Mouse (Mus musculus): ENCODE data around the gene Ptcra. TPM values are rescaled to one million over a fixed set of nuclear protein-coding genes. Genes with fewer than 3 reads are reported as not detected.

Ptcra gene
- total RNA-seq, 2 experiments from 2014 or later: 0.28 TPM; not detected in 1

- DNase-seq (ENCODE audit: low spot score in 2 of 2): no peak
Observed at GRCm38 (mm10) chr17:46772038-46772403, 8.5 kb upstream of the Ptcra start.

- no peak for DNase-seq (ENCODE audit: low spot score in 2 of 2)
Observed at GRCm38 (mm10) chr17:46771616-46772015, 8.1 kb upstream of the Ptcra start.

GRCm38 (mm10) chr17:46771025-46771424, 7.5 kb upstream of the Ptcra start:
- DNase-seq (ENCODE audit: low spot score in 2 of 2): no peak

GRCm38 (mm10) chr17:46770546-46770945, 7.0 kb upstream of the Ptcra start:
- DNase-seq (ENCODE audit: low spot score in 2 of 2): no peak

GRCm38 (mm10) chr17:46767868-46768267, 4.4 kb upstream of the Ptcra start:
- DNase-seq (ENCODE audit: low spot score in 2 of 2): no peak

GRCm38 (mm10) chr17:46764916-46765315, 1.4 kb upstream of the Ptcra start:
- peak; percentile 53 to 80 for DNase-seq (ENCODE audit: low spot score in 2 of 2)

GRCm38 (mm10) chr17:46758753-46759152, 4.8 kb downstream of the Ptcra start:
- DNase-seq (ENCODE audit: low spot score in 2 of 2): peak in 1 of 2 experiments; percentile 48

GRCm38 (mm10) chr17:46751794-46752556, 11.5 kb downstream of the Ptcra start, which contains the start of gene Cnpy3:
TSS of gene Cnpy3 (minus strand) at chr17:46752214.
- DNase-seq (ENCODE audit: low spot score in 2 of 2): peak; percentile 95 to 97

- peak in 1 of 2 experiments; percentile 26 for DNase-seq (ENCODE audit: low spot score in 2 of 2)
Observed at GRCm38 (mm10) chr17:46751056-46751793, 12.3 kb downstream of the Ptcra start.

- no peak for DNase-seq (ENCODE audit: low spot score in 2 of 2)
Observed at GRCm38 (mm10) chr17:46750580-46750979, 12.9 kb downstream of the Ptcra start.

GRCm38 (mm10) chr17:46749282-46749681, 14.2 kb downstream of the Ptcra start:
- no peak for DNase-seq (ENCODE audit: low spot score in 2 of 2)

GRCm38 (mm10) chr17:46747806-46748205, 15.7 kb downstream of the Ptcra start:
- no peak for DNase-seq (ENCODE audit: low spot score in 2 of 2)

GRCm38 (mm10) chr17:46747234-46747633, 16.3 kb downstream of the Ptcra start:
- DNase-seq (ENCODE audit: low spot score in 2 of 2): no peak

GRCm38 (mm10) chr17:46745506-46745905, 18.0 kb downstream of the Ptcra start:
- no peak for DNase-seq (ENCODE audit: low spot score in 2 of 2)

- DNase-seq (ENCODE audit: low spot score in 2 of 2): no peak
Observed at GRCm38 (mm10) chr17:46742986-46743385, 20.5 kb downstream of the Ptcra start.

- DNase-seq (ENCODE audit: low spot score in 2 of 2): no peak
Observed at GRCm38 (mm10) chr17:46741305-46741704, 22.2 kb downstream of the Ptcra start.

GRCm38 (mm10) chr17:46736160-46736559, 27.4 kb downstream of the Ptcra start:
- peak; percentile 25 to 43 for DNase-seq (ENCODE audit: low spot score in 2 of 2)

GRCm38 (mm10) chr17:46735287-46735686, 28.2 kb downstream of the Ptcra start:
- DNase-seq (ENCODE audit: low spot score in 2 of 2): no peak

GRCm38 (mm10) chr17:46734055-46734454, 29.5 kb downstream of the Ptcra start:
- DNase-seq (ENCODE audit: low spot score in 2 of 2): no peak

- no peak for DNase-seq (ENCODE audit: low spot score in 2 of 2)
Observed at GRCm38 (mm10) chr17:46728904-46729318, 34.6 kb downstream of the Ptcra start, which contains the start of gene Gnmt. TSS of gene Gnmt (minus strand) at chr17:46729168.

GRCm38 (mm10) chr17:46728496-46728895, 35.0 kb downstream of the Ptcra start:
- DNase-seq (ENCODE audit: low spot score in 2 of 2): no peak

GRCm38 (mm10) chr17:46728021-46728420, 35.5 kb downstream of the Ptcra start:
- DNase-seq (ENCODE audit: low spot score in 2 of 2): no peak

Data from left cerebral cortex, adult 18-20 months (tissue).